Mouse (Mus musculus): ENCODE data around the gene Samsn1.

DNA sequence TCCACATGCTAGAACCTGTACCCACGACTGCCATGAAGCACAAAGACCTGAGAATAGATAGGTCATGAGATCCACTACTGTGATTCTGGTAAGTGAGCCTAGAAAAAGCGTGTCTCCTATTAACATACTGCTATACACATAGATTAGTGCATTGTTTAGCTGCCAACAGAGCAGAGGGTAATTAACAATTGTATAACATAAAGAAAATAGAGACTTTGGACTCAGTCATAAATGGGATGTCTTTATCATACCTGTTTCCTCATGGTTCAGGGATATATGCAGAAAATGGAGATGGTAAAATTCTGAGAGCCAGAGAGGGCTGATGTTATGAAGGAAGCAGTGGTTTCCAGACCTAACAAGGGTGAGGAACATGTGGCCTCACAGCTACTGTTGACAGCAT lies 95.6 kb downstream of the Samsn1 start:
- no peak for TF ChIP-seq CTCF (IDR thresholded peaks at IDR 0.05; ENCODE audit: borderline replicate concordance, control insufficient read depth, extremely low read depth, insufficient read depth, low read length, poor library complexity)
- no peak for TF ChIP-seq POLR2A (IDR thresholded peaks at IDR 0.05; ENCODE audit: control insufficient read depth, extremely low read depth, insufficient read depth, low read length, poor library complexity)
